Mouse (Mus musculus): ENCODE data around the gene Ntrk3. TPM values are rescaled to one million over a fixed set of nuclear protein-coding genes. Genes with fewer than 3 reads are reported as not detected.
A peak's percentile ranks its signal among the peaks of the same experiment; 100 is the strongest.

Ntrk3 gene
- polyA plus RNA-seq, 1 experiment from 2014 or later: 12.3 TPM

DNA sequence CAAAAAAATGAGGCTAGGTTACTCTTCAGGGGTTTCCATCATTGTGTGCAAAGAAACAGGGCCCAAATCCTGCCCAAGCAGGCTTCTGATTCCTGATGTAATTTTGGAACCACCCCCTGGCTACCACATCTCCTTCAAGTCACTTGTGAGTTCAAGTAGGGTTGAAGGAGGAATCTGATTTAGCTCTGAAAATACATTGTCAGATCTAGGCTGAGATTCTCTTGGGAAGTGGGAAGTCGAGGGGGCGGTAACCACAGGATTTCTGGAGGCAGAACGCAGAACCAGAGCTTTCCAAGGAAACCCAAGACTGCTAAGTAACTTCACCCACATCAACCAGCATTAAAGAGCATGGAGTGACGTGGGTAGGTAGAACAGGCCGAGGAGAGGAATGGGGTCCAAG lies 440.5 kb downstream of the Ntrk3 start:
- H3K4me2 ChIP-seq (ENCODE audit: low read depth): no peak overlapping the region
- WGBS: 89% methylated on average over 5 of the region's 5 CpGs

GRCm38 (mm10) chr7:78294322-78294721 lies 443.5 kb downstream of the Ntrk3 start:
- Histone ChIP-seq H3K4me3 (ENCODE audit: low read depth, low read length) (no peak overlapping the region), H3K4me2 (ENCODE audit: low read depth) (no peak overlapping the region), H3K9ac (ENCODE audit: low read length) (no peak overlapping the region), H3K36me3 (ENCODE audit: control insufficient read depth, insufficient read depth, low read length) (no peaks in the 10 kb centered on the region), H3K27ac (ENCODE audit: low read depth, low read length) (no peak overlapping the region), H3K4me1 (ENCODE audit: control insufficient read depth, insufficient read depth, low read length) (no peaks in the 10 kb centered on the region), H3K9me3 (ENCODE audit: control insufficient read depth, low read length) (no peaks in the 10 kb centered on the region), H3K27me3 (ENCODE audit: control insufficient read depth, insufficient read depth, low read length) (no peaks in the 10 kb centered on the region)
- WGBS: 84% methylated on average over 3 of the region's 3 CpGs
- ATAC-seq (ENCODE audit: insufficient read depth, low FRiP score, low TSS enrichment) (no peak), DNase-seq (ENCODE audit: low spot score) (no peak)

More for the DNA sequence above, 440.5 kb downstream of the Ntrk3 start:
- Histone ChIP-seq H3K4me3 (ENCODE audit: low read depth, low read length) (no peak overlapping the region), H3K9ac (ENCODE audit: low read length) (no peak overlapping the region), H3K27me3 (ENCODE audit: control insufficient read depth, insufficient read depth, low read length) (no peaks in the 10 kb centered on the region), H3K9me3 (ENCODE audit: control insufficient read depth, low read length) (no peaks in the 10 kb centered on the region), H3K4me1 (ENCODE audit: control insufficient read depth, insufficient read depth, low read length) (no peaks in the 10 kb centered on the region), H3K36me3 (ENCODE audit: control insufficient read depth, insufficient read depth, low read length) (no peaks in the 10 kb centered on the region), H3K27ac (ENCODE audit: low read depth, low read length) (no peak overlapping the region)
- no peak for DNase-seq (ENCODE audit: low spot score)
- ATAC-seq (ENCODE audit: insufficient read depth, low FRiP score, low TSS enrichment): no peak

DNA sequence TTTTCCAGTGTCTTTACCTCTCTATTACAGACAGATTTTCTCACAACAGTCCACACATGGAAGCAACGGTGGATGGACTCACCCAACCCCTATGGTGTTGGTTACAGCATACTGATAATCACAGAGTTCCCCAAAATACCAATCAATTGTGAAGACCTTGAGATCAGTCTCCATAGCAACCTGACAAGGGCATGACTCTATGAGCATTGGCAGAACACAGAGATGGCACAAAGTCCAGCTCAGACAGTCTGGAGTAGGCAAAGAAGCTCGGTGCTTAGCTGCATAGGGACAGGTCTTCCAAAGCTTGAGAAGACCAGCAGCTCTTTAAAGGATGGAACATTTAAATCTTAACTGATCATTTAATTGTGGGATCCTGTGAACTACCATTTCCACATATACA lies 447.6 kb downstream of the Ntrk3 start:
- Histone ChIP-seq H3K4me3 (ENCODE audit: low read depth, low read length) (no peak overlapping the region), H3K4me2 (ENCODE audit: low read depth) (no peak overlapping the region), H3K9me3 (ENCODE audit: control insufficient read depth, low read length) (no peaks in the 10 kb centered on the region), H3K4me1 (ENCODE audit: control insufficient read depth, insufficient read depth, low read length) (no peaks in the 10 kb centered on the region), H3K27ac (ENCODE audit: low read depth, low read length) (no peak overlapping the region), H3K36me3 (ENCODE audit: control insufficient read depth, insufficient read depth, low read length) (no peaks in the 10 kb centered on the region), H3K27me3 (ENCODE audit: control insufficient read depth, insufficient read depth, low read length) (no peaks in the 10 kb centered on the region), H3K9ac (ENCODE audit: low read length) (no peak overlapping the region)
- WGBS: 82% methylated on average over 2 of the region's 2 CpGs
- DNase-seq (ENCODE audit: low spot score): no peak
- ATAC-seq (ENCODE audit: insufficient read depth, low FRiP score, low TSS enrichment): no peak

DNA sequence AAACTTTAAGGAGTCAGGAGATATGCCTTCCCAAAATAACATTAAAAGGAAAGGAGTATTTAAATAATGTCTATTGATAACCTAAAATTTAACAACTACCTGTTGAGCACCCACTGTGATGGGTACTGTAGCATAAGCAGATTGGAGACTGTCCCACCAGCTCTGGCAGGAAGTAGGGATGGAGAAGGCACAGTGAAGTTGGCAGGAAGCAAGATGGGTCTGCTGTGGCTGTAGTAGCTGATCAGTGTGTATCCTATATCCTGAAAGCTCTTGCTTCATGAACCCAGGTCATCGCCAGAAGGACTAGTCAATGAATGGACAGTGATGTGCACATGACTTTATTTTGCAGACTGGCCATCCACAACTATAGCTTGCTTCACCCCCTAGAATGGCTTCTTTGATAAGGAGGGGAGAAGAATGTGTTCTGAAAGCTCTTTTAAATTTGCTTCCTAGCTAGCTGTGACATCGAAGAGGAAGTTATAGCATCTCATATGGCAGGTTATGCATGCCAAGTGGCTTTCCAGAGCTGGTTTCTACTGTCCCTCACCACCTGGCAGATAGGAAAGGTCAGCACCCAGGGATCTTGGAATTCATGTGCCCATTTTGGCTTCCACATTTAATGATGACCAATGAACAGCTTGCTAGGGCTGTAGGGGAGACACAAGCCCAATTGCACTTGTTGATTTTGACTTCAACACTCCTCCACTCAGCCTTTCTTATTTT lies 451.1 kb downstream of the Ntrk3 start:
- H3K4me1 ChIP-seq (ENCODE audit: control insufficient read depth, insufficient read depth, low read length): no peaks in the 10 kb centered on the region
- H3K27ac ChIP-seq (ENCODE audit: low read depth, low read length): no peak overlapping the region
- no peaks in the 10 kb centered on the region for H3K27me3 ChIP-seq (ENCODE audit: control insufficient read depth, insufficient read depth, low read length)
- H3K9ac ChIP-seq (ENCODE audit: low read length): no peak overlapping the region
- no peaks in the 10 kb centered on the region for H3K9me3 ChIP-seq (ENCODE audit: control insufficient read depth, low read length)
- WGBS: 87% methylated on average over 2 of the region's 2 CpGs
- H3K36me3 ChIP-seq (ENCODE audit: control insufficient read depth, insufficient read depth, low read length): no peaks in the 10 kb centered on the region
- H3K4me3 ChIP-seq (ENCODE audit: low read depth, low read length): no peak overlapping the region
- no peak overlapping the region for H3K4me2 ChIP-seq (ENCODE audit: low read depth)
- ATAC-seq (ENCODE audit: insufficient read depth, low FRiP score, low TSS enrichment) (no peak), DNase-seq (ENCODE audit: low spot score) (no peak)

DNA sequence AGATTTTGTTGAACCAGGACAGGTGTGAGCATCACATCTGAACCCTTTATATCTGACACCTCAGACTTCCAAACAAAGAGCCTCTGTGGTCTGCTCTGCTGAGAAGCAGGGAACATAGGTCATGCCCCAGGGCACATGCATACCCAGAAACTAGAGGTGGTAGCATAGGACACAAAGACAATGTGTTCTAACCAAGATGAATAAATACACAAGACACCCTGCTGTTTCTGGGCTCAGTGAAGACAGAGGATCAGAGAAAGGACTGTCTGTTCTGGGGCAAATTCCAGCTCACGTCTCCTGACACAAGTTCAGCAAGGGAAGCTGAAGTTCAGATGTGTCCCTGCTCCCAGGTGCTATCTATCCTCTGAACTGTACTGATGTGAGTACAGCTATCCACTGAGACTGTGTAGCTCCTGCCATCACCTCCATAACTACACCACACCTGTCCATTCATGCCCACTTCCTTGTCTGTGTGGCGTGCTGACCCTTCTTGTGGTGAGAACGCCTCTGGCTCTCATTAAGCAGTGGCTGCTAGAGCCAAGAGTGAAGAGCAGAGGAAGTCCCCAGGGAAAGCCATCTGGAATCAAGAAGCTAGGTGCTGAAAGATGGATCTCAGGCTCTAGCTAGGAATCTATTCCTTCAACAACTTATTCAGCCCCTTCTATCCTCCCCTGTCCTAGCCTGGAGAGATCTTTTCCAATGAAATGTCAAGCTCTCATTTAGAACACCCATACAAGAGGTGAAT lies 468.1 kb downstream of the Ntrk3 start:
- Histone ChIP-seq H3K9me3 (ENCODE audit: control insufficient read depth, low read length) (no peaks in the 10 kb centered on the region), H3K27ac (ENCODE audit: low read depth, low read length) (no peak overlapping the region), H3K4me3 (ENCODE audit: low read depth, low read length) (no peak overlapping the region), H3K27me3 (ENCODE audit: control insufficient read depth, insufficient read depth, low read length) (no peaks in the 10 kb centered on the region), H3K36me3 (ENCODE audit: control insufficient read depth, insufficient read depth, low read length) (no peaks in the 10 kb centered on the region), H3K4me1 (ENCODE audit: control insufficient read depth, insufficient read depth, low read length) (0 out of 2 replicates have a peak, but pooled peaks cover 3% of the 10 kb centered on the region), H3K4me2 (ENCODE audit: low read depth) (no peak overlapping the region), H3K9ac (ENCODE audit: low read length) (no peak overlapping the region)
- whole genome bisulfite sequencing: 75% methylated on average over 3 of the region's 3 CpGs
- DNase-seq (ENCODE audit: low spot score) (no peak), ATAC-seq (ENCODE audit: insufficient read depth, low FRiP score, low TSS enrichment) (no peak)

GRCm38 (mm10) chr7:78267461-78268007 lies 470.3 kb downstream of the Ntrk3 start:
- DNase-seq (ENCODE audit: low spot score): peak; percentile 65
- H3K9me3 ChIP-seq (ENCODE audit: control insufficient read depth, low read length): no peaks in the 10 kb centered on the region
- H3K4me1 ChIP-seq (ENCODE audit: control insufficient read depth, insufficient read depth, low read length): 0 out of 2 replicates have a peak, but pooled peaks cover 3% of the 10 kb centered on the region
- no peak overlapping the region for H3K4me3 ChIP-seq (ENCODE audit: low read depth, low read length)
- WGBS: 18% methylated on average over 1 of the region's 1 CpGs
- H3K36me3 ChIP-seq (ENCODE audit: control insufficient read depth, insufficient read depth, low read length): no peaks in the 10 kb centered on the region
- no peak overlapping the region for H3K4me2 ChIP-seq (ENCODE audit: low read depth)
- no peak overlapping the region for H3K9ac ChIP-seq (ENCODE audit: low read length)
- no peaks in the 10 kb centered on the region for H3K27me3 ChIP-seq (ENCODE audit: control insufficient read depth, insufficient read depth, low read length)
- no peak for ATAC-seq (ENCODE audit: insufficient read depth, low FRiP score, low TSS enrichment)
- H3K27ac ChIP-seq (ENCODE audit: low read depth, low read length): no peak overlapping the region

DNA sequence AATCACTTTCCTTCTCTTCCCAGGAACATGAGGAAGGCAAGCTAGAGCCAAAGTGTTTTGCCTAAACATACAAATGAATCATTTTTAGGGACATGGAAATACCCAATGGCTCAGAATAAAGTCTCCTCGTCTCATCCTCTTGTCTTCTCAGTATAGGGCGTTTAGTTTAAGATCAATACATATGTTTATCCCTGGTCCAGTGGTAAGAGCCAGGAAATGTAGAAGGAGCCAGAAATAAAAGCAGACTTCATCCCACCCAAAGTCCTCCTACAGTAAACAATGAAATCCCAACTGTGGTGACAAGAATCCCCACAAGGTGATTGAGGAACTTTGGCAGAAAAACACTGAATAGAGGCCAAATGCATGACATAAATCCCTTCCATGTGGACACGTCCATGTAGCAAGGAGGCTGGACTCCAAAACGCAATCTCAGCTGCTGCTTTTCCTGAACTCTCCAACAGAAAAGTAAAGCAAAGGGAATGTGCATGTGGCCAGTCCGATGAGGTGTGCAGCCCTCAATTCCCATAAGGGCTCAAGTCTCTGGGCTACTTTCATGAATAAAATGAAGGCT lies 473.3 kb downstream of the Ntrk3 start:
- WGBS: 79% methylated on average over 5 of the region's 5 CpGs
- no peaks in the 10 kb centered on the region for H3K36me3 ChIP-seq (ENCODE audit: control insufficient read depth, insufficient read depth, low read length)
- H3K4me3 ChIP-seq (ENCODE audit: low read depth, low read length): no peak overlapping the region
- no peaks in the 10 kb centered on the region for H3K9me3 ChIP-seq (ENCODE audit: control insufficient read depth, low read length)
- H3K9ac ChIP-seq (ENCODE audit: low read length): no peak overlapping the region
- no peak for ATAC-seq (ENCODE audit: insufficient read depth, low FRiP score, low TSS enrichment)
- no peak for DNase-seq (ENCODE audit: low spot score)
- H3K4me1 ChIP-seq (ENCODE audit: control insufficient read depth, insufficient read depth, low read length): 0 out of 2 replicates have a peak, but pooled peaks cover 3% of the 10 kb centered on the region
- H3K4me2 ChIP-seq (ENCODE audit: low read depth): no peak overlapping the region
- H3K27me3 ChIP-seq (ENCODE audit: control insufficient read depth, insufficient read depth, low read length): no peaks in the 10 kb centered on the region
- H3K27ac ChIP-seq (ENCODE audit: low read depth, low read length): no peak overlapping the region

GRCm38 (mm10) chr7:78261420-78262125 lies 476.2 kb downstream of the Ntrk3 start:
- no peaks in the 10 kb centered on the region for H3K36me3 ChIP-seq (ENCODE audit: control insufficient read depth, insufficient read depth, low read length)
- no peak overlapping the region for H3K9ac ChIP-seq (ENCODE audit: low read length)
- ATAC-seq (ENCODE audit: insufficient read depth, low FRiP score, low TSS enrichment): no peak
- H3K4me1 ChIP-seq (ENCODE audit: control insufficient read depth, insufficient read depth, low read length): no peaks in the 10 kb centered on the region
- no peak overlapping the region for H3K4me3 ChIP-seq (ENCODE audit: low read depth, low read length)
- WGBS: 87% methylated on average over 8 of the region's 8 CpGs
- H3K4me2 ChIP-seq (ENCODE audit: low read depth): no peak overlapping the region
- H3K27ac ChIP-seq (ENCODE audit: low read depth, low read length): no peak overlapping the region
- H3K9me3 ChIP-seq (ENCODE audit: control insufficient read depth, low read length): no peaks in the 10 kb centered on the region
- DNase-seq (ENCODE audit: low spot score): no peak
- H3K27me3 ChIP-seq (ENCODE audit: control insufficient read depth, insufficient read depth, low read length): no peaks in the 10 kb centered on the region

All from neural tube, embryonic 11.5 days (tissue).